Mouse (Mus musculus): ENCODE data around the gene Acer3.

Gene Acer3

DNA sequence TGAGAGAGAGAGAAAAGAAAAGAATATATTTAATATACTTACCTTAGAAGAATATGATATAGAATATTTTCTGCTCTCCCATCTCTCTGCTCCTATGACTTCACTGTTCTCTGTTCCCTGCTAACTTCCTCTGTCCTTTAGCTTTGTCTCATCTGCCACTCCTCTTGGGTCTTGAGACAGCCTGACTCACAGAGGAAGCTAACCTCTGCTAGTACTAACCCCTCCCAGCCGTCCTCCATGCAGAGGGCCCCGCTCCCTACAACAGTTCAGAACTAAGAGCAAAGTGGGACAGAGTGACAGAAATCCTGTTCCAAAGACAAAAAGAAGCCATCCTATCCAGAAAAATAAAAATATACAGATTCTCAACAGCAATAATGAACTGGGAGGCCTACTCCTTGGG is at the start of gene Acer3:
Gene Acer3 (minus strand): TSS at position 126 of the 400 bp plus-strand sequence.
- DNase-seq (ENCODE audit: low spot score): no peak

GRCm38 (mm10) chr7:98369762-98370369 is 48.9 kb upstream of the Acer3 start:
- no peak for DNase-seq (ENCODE audit: low spot score)

DNA sequence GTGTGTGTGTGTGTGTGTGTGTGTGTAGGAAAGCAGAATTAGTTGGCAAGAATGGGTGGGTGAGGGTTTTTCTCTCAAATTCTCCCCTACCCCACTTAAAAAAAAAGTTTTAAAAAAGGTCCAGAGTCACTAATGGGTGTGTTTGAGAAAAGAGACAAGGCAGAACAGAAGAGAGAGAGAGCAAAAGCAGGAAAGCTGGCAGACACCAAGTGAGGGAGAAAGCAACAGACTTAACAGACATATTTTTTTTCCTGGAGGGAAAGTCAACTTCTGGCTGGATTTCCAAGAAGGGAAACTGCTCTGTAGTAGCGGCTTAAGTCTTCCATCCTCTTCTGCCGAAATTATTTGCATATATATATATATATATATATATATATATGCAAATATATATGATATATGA is 40.7 kb upstream of the Acer3 start:
- no peak for DNase-seq (ENCODE audit: low spot score)

GRCm38 (mm10) chr7:98361063-98361652 is 40.1 kb upstream of the Acer3 start, which contains the start of gene Tsku:
TSS of gene Tsku (minus strand) at chr7:98361328.
- DNase-seq (ENCODE audit: low spot score): peak; percentile 92

- no peak for DNase-seq (ENCODE audit: low spot score)
These were observed 39.6 kb upstream of the Acer3 start for GRCm38 (mm10) chr7:98360621-98360990.

GRCm38 (mm10) chr7:98359951-98360620 is 39.1 kb upstream of the Acer3 start:
- DNase-seq (ENCODE audit: low spot score): peak; percentile 32

DNA sequence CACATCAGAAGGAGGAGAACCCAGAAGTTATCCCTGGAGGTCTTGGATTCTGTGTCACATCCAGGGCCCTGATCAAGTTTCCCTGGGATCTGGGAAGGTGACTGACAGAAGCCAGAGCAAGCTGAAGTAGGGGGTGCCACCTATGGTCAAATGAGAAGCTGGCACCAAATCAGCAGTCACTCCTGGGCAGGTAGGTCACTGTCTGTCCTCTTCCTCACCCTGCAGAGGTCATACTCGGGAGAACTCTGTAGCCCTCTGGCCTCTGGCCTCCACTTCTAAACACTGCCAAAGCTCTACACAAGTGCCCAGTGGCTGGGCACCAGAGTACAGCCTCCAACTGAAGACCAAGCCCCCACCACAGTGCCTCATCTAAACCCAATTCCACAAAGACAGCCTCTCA is 37.0 kb upstream of the Acer3 start:
- no peak for DNase-seq (ENCODE audit: low spot score)

DNA sequence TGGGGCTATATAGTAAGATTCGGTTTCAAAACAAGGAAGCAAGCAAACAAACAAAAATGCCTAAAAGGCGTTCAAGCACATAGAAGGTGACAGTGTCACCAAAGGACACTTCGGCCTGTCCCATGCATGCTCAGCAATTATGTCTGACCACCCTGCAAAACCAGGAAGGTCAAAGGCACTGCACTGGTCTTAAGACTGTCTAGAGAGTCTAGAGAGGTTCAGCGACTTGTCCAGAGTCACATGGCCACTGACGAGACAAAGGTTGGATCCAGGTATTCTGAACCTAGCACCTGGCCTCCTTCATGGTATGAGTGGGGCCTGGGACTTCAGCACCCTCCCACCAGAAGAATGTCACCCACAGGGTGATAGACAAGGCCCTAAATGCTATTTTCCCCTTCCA is 36.3 kb upstream of the Acer3 start:
- DNase-seq (ENCODE audit: low spot score): no peak

GRCm38 (mm10) chr7:98354921-98355310 is 33.9 kb upstream of the Acer3 start:
- DNase-seq (ENCODE audit: low spot score): no peak

DNA sequence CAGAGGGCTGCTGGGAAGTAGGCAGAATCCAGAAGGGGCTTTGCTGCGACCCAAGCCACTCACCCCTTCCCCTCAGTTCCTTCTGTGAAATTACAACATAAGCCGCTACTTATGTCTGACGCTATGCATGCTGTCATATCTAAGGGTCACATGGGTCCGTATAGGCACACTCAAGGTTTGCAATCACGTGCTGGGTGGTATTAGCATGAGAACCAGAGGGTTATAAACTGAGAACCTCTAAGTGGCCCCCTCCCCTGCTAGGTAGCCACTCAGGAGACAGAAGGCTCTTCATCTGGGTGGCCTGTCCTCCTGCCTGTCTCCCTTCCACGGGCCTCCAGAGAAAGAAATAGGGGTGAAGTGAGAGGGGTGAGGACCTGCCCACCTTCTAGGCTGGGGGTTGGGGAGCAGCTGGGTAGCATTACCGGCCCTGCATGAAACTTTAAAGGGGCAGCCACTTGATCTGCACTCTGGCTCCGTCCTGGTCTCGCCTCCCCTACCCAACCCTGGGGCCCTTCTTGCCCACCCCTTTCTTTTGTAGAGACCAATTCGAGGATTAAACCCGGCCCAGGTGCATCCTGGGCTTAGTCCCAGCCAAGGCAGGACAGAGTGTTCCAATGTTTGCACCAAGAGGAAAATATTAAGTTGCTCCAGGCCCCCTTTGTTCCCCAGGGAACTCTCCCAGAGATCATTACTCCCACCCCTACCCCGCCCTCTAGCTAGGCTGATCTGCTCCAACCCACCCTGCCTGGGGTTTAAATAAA is 33.3 kb upstream of the Acer3 start:
- no peak for DNase-seq (ENCODE audit: low spot score)

- no peak for DNase-seq (ENCODE audit: low spot score)
These were observed 32.6 kb upstream of the Acer3 start for GRCm38 (mm10) chr7:98353616-98354015.

GRCm38 (mm10) chr7:98351523-98351922 is 30.5 kb upstream of the Acer3 start:
- no peak for DNase-seq (ENCODE audit: low spot score)

DNA sequence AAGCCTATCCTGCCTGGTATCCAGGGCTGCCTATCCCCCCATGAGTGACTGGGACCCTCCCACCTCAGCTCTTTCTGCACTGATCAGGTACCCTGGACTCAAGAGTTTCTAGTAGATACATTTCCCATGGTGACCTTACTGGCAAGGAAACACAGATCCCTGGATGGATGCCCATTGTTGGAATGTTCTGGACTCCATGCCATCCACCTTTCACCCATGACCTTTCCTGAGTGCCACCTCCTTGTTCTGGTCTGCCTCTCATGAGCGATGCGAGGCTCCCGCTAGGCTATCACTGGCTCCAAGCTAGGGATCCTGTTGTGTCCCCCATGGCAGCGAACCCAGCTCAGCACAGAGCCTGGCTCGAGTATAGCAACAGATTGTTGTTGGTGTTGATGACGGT is 28.8 kb upstream of the Acer3 start:
- no peak for DNase-seq (ENCODE audit: low spot score)

GRCm38 (mm10) chr7:98349096-98349495 is 28.1 kb upstream of the Acer3 start:
- DNase-seq (ENCODE audit: low spot score): peak; percentile 79

DNA sequence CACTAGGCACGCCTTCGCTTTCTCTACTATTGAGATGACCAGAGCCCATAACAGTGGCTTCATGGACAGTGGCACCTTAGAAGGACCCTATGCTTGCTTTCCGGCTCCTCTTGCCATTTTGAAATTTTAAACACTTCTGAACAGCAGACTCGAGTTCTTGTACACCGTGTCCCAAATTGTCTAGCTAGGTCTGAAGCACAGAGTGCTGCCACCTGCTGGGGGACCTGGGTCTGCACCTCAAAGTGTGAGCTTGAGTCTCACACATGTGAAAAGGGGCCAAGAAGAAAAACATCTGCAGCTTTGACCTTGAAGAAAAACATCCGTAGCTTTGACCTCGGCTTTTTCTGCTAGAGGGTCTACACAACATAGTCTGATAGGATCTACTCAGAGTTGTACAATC is 27.0 kb upstream of the Acer3 start:
- peak; percentile 53 for DNase-seq (ENCODE audit: low spot score)

- DNase-seq (ENCODE audit: low spot score): no peak
These were observed 26.5 kb upstream of the Acer3 start for GRCm38 (mm10) chr7:98347471-98347870.

DNA sequence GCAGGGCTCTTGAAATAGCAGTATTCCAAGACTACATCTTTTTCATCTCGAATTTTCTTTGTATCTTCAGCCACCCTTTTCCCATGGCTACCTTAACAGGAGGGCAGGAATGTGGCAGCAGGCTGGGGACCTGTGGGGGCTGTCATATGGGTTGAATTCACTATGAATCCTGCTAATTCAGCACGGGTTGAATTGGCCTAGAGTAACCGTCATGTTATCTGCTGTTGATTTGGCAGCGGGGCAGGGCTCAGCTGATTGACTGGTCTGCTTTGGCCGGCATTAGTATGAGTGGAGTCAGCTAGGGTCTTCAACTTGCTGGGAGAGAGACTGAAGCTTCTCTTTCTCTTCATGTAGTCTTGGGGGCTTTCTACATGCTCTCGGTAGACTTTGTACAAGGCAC is 24.0 kb upstream of the Acer3 start:
- no peak for DNase-seq (ENCODE audit: low spot score)

- DNase-seq (ENCODE audit: low spot score): no peak
These were observed 23.4 kb upstream of the Acer3 start for GRCm38 (mm10) chr7:98344361-98344760.

- DNase-seq (ENCODE audit: low spot score): no peak
These were observed 21.2 kb upstream of the Acer3 start for GRCm38 (mm10) chr7:98342249-98342648.

DNA sequence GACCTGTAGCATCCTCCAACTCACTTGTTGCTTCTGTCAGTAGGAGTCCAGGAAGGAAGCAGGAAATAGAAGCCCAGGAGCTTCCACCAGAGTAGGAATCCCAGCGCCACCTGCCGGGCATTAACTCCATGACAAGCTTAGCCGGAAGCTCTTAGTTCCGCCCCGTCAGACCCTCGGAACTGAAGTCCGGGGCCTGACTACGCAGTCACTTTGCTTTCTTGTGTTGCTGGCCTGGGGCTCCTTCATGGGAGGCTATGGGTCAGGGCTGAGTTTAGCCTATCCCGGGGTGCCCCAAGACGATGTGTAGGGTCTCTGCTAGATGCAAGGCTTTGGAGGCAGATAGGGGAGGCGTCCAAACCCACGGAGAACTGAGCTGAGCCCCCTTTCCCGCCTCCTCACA is 20.5 kb upstream of the Acer3 start:
- DNase-seq (ENCODE audit: low spot score): peak; percentile 85

DNA sequence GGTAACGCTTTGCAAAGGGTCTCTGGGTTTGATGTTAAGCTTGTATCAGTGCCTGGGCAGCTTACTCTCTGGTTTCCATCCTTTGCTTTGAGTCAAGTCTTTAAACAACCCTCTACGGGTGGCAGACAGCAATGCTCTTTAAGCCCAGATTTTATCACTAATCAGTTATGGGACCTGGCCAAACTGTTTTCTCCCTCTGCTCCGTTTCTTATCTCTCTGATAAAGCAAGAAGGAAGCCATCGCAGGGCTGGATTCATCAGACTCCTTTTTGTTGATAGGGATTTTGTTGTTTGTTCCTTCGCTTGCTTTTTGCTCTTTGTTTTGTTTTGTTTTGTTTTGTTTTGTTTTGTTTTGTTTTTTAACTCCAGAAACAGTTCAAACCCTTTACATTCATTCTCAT is 19.3 kb upstream of the Acer3 start:
- DNase-seq (ENCODE audit: low spot score): no peak

DNA sequence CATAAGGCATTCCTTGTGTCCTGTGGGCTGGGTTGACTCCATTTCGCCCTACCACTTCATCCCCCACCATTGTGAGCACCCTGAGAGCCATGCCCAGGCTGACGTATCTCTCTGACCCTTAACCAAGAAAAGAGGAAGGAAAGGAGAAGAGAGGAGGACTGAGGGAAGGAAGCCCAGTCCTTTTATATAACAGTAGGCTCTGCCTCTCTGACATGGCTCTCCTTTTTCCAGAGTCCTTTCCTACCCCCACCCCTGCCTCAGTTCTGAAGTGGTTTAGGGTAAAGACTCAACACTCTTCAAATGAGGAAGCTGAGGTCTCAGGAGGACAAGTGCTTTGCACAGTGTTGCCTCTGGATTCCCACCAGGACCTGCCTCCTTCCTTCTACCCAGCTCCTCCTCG is 13.0 kb upstream of the Acer3 start:
- no peak for DNase-seq (ENCODE audit: low spot score)

DNA sequence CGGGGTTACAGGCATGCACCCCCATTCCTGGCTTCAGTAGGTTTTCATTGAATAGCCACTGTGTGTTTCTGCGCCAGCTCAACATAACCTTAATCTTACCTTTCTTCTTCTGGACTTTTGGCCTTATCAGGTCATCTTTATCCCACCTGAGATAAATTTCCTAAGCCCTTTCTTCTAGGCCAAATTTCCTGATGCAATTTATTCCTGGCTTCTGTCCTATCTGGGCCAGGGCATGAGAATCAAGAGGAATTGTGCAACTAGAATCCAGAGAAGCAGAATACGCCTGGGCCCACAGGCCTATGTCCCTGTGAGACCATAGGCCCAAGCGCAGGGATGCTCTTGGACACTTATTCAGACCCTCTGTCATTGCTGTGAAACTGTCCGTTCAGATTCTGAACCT is 12.5 kb upstream of the Acer3 start:
- no peak for DNase-seq (ENCODE audit: low spot score)

All from ovary, postnatal 14 days (tissue).